Mouse (Mus musculus) CH12.LX (cell line): ENCODE results near the gene Epb41.

Experiments used
- BHLHE40 ChIP-seq: IDR thresholded peaks from 2 replicates; pipeline ENCODE4 v1.6.1; 2011; ENCODE audit warnings: mild to moderate bottlenecking, low read depth, low read length, improper control_type of control experiment
- CTCF ChIP-seq, 2 experiments: IDR thresholded peaks in 1 of 2; conservative IDR thresholded peaks in 1 of 2; 2 replicates each; pipeline ENCODE4 v1.5.1; 2011 to 2012; ENCODE audit warnings: low read depth in 2 of 2, low read length in 2 of 2, improper control_type of control experiment in 1 of 2, inconsistent platforms in 1 of 2, mild to moderate bottlenecking in 1 of 2, moderate library complexity in 1 of 2
- HCFC1 ChIP-seq: IDR thresholded peaks from 2 replicates; pipeline ENCODE4 v1.6.1; 2012; ENCODE audit warnings: low read depth, mild to moderate bottlenecking, inconsistent platforms, low read length, improper control_type of control experiment
- MEF2A ChIP-seq: IDR thresholded peaks from 2 replicates; pipeline ENCODE4 v1.6.1; 2014; ENCODE audit warnings: low read depth, mild to moderate bottlenecking, inconsistent platforms, low read length, improper control_type of control experiment, borderline replicate concordance
- POLR2A ChIP-seq: IDR thresholded peaks from 2 replicates; pipeline ENCODE4 v1.6.1; 2011; ENCODE audit warnings: low read depth, mild to moderate bottlenecking, improper control_type of control experiment, low read length
- USF1 ChIP-seq: IDR thresholded peaks from 2 replicates; pipeline ENCODE4 v1.6.1; 2014; ENCODE audit warnings: low read depth, mild to moderate bottlenecking, inconsistent platforms, low read length, improper control_type of control experiment

- TF ChIP-seq HCFC1 = no peak
- no peak for TF ChIP-seq CTCF (conservative IDR thresholded peaks at IDR 0.05 in 1 of 2, IDR thresholded peaks at IDR 0.05 in 1 of 2; ENCODE audit: low read depth in 2 of 2, low read length in 2 of 2)
- TF ChIP-seq BHLHE40 = no peak
- no peak for TF ChIP-seq USF1
- no peak for TF ChIP-seq POLR2A
- TF ChIP-seq MEF2A = no peak
These were observed 14.9 kb downstream of the Epb41 start for GRCm38 (mm10) chr4:132060040-132060832.
